Mouse (Mus musculus): ENCODE data around the gene Setd1a. TPM values are rescaled to one million over a fixed set of nuclear protein-coding genes. Genes with fewer than 3 reads are reported as not detected.

Gene Setd1a
- polyA plus RNA-seq, 1 experiment from 2014 or later = 10.5 TPM

GRCm38 (mm10) chr7:127799211-127799610 lies 22.7 kb downstream of the Setd1a start:
- Histone ChIP-seq H3K27ac (ENCODE audit: low read length) (no peak overlapping the region), H3K4me2 (replicated peaks; ENCODE audit: low read depth, low read length) (no peak overlapping the region), H3K9ac (replicated peaks; ENCODE audit: low read depth) (no peak overlapping the region), H3K4me1 (ENCODE audit: insufficient read depth, low read depth, low read length) (peaks cover 3% of the 10 kb centered on the region; the same call in 1 of the 2 replicates), H3K9me3 (ENCODE audit: low read length) (no peaks in the 10 kb centered on the region), H3K4me3 (ENCODE audit: low read depth, low read length) (no peak overlapping the region), H3K36me3 (ENCODE audit: insufficient read depth, low read length) (peaks cover 46% of the 10 kb centered on the region), H3K27me3 (replicated peaks; ENCODE audit: insufficient read depth, low read length) (no peaks in the 10 kb centered on the region)
- TF ChIP-seq EP300 (IDR thresholded peaks at IDR 0.05) = no peak
- no peak for TF ChIP-seq CTCF (IDR thresholded peaks at IDR 0.05)
- ATAC-seq (no peak), DNase-seq (ENCODE audit: low spot score) (no peak)
- 88% methylated on average over 13 of the region's 13 CpGs for WGBS

DNA sequence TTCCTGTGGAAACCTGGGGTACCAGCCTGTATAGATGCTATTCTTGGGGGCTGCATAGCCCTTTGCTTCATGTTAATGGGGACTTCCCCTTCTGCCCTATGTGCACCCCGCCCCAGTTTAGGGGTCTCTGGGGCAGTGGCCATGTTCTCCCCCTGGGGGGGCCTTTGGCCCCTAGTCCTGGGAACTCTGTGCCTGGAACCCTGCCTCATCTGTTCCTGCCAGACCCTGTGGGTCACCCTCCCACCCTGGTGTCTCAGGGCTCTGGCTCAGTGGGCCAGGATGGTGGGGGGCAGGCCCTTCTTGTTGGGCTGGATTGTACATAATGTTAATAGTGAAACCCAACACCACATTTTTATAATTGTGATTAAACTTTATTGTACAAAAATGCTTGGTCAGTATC lies 23.3 kb downstream of the Setd1a start:
- H3K36me3 ChIP-seq (ENCODE audit: insufficient read depth, low read length) = peaks cover 45% of the 10 kb centered on the region
- 100% methylated on average over 1 of the region's 1 CpGs for WGBS
- H3K4me2 ChIP-seq (replicated peaks; ENCODE audit: low read depth, low read length) = no peak overlapping the region
- H3K9me3 ChIP-seq (ENCODE audit: low read length) = no peaks in the 10 kb centered on the region
- H3K4me1 ChIP-seq (ENCODE audit: insufficient read depth, low read depth, low read length) = peaks cover 3% of the 10 kb centered on the region; the same call in 1 of the 2 replicates
- no peak overlapping the region for H3K9ac ChIP-seq (replicated peaks; ENCODE audit: low read depth)
- H3K27me3 ChIP-seq (replicated peaks; ENCODE audit: insufficient read depth, low read length) = no peaks in the 10 kb centered on the region
- no peak overlapping the region for H3K4me3 ChIP-seq (ENCODE audit: low read depth, low read length)
- DNase-seq (ENCODE audit: low spot score) = no peak
- H3K27ac ChIP-seq (ENCODE audit: low read length) = no peak overlapping the region
- TF ChIP-seq EP300 (IDR thresholded peaks at IDR 0.05) (no peak), CTCF (IDR thresholded peaks at IDR 0.05) (no peak)
- ATAC-seq = no peak

DNA sequence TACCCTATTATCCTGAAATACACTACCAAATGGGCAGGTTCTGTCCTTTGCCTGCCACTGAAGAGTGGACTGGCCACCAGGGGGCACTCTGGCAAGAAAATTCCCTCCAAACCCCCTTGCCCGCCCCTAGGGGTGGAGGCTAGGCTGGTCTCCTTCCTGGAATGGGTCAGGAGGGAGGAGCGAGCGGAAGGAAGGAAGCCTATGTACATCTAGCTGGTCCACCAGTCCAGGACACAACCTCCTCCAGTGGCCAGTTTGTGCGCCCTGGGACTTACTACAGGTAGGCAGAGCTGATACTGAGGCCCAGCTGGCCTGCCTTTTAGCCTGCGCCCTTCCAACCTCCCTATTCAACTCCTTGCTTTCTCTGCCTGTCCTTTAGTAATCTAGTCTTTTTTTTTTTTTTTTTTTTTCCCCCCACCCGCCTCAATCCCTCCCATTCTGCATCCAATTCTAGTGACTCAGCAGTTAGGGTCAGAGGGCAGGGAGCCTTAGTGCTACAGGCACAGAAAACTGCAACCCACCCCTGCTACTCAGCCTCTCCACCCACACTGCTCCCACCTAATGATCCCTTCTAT lies 24.1 kb downstream of the Setd1a start, which contains the start of gene Hsd3b7:
Gene Hsd3b7, plus strand, starts transcription at position 170 of the 575 bp plus-strand sequence.
- Histone ChIP-seq H3K4me2 (replicated peaks; ENCODE audit: low read depth, low read length) (peak within 1 kb of the TSS; percentile 54), H3K4me1 (ENCODE audit: insufficient read depth, low read depth, low read length) (peaks cover 3% of the 10 kb centered on the region; the same call in 1 of the 2 replicates), H3K4me3 (ENCODE audit: low read depth, low read length) (peak within 1 kb of the TSS; percentile 16; the same call in 1 of the 2 replicates), H3K9ac (replicated peaks; ENCODE audit: low read depth) (peak within 1 kb of the TSS; percentile 20; the same call in 1 of the 2 replicates), H3K9me3 (ENCODE audit: low read length) (no peaks in the 10 kb centered on the region), H3K36me3 (ENCODE audit: insufficient read depth, low read length) (peaks cover 37% of the 10 kb centered on the region), H3K27ac (ENCODE audit: low read length) (peak within 1 kb of the TSS; percentile 68), H3K27me3 (replicated peaks; ENCODE audit: insufficient read depth, low read length) (no peaks in the 10 kb centered on the region)
- peak; percentile 98 for ATAC-seq
- peak; percentile 97 for DNase-seq (ENCODE audit: low spot score)
- TF ChIP-seq CTCF (IDR thresholded peaks at IDR 0.05) (peak; percentile 98), EP300 (IDR thresholded peaks at IDR 0.05) (peak; percentile 82)
- WGBS = 17% methylated on average over 6 of the region's 6 CpGs

DNA sequence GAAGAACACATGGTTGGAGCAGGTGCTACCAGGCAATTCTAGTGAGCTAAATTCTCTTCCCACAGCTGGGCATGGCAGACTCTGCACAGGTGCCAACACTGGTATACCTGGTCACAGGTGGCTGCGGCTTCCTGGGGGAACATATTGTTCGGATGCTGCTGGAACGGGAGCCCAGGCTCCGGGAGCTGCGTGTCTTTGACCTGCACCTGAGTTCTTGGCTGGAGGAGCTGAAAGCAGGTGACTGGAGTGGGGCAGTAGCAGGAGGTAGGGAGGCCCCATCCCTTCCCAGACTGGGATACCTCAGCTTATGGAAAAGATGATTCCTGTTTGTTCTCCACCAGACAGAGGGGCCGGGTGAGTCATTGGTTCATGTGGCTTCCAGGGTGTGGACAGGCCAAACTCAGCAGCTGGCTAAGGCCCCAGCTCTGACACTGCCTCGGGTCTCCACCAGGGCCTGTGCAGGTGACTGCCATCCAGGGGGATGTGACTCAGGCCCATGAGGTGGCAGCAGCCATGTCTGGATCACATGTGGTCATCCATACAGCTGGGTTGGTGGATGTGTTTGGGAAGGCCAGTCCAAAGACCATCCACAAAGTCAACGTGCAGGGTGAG lies 24.6 kb downstream of the Setd1a start:
- peaks cover 31% of the 10 kb centered on the region for H3K36me3 ChIP-seq (ENCODE audit: insufficient read depth, low read length)
- no peaks in the 10 kb centered on the region for H3K27me3 ChIP-seq (replicated peaks; ENCODE audit: insufficient read depth, low read length)
- peak overlapping the region; percentile 16; the same call in 1 of the 2 replicates for H3K4me3 ChIP-seq (ENCODE audit: low read depth, low read length)
- 84% methylated on average over 8 of the region's 8 CpGs for WGBS
- peak overlapping the region; percentile 68 for H3K27ac ChIP-seq (ENCODE audit: low read length)
- peak overlapping the region; percentile 20; the same call in 1 of the 2 replicates for H3K9ac ChIP-seq (replicated peaks; ENCODE audit: low read depth)
- TF ChIP-seq EP300 (IDR thresholded peaks at IDR 0.05) (no peak), CTCF (IDR thresholded peaks at IDR 0.05) (no peak)
- no peak for DNase-seq (ENCODE audit: low spot score)
- H3K4me2 ChIP-seq (replicated peaks; ENCODE audit: low read depth, low read length) = peak overlapping the region; percentile 54
- H3K9me3 ChIP-seq (ENCODE audit: low read length) = no peaks in the 10 kb centered on the region
- peaks cover 3% of the 10 kb centered on the region; the same call in 1 of the 2 replicates for H3K4me1 ChIP-seq (ENCODE audit: insufficient read depth, low read depth, low read length)
- ATAC-seq = peak; percentile 14

DNA sequence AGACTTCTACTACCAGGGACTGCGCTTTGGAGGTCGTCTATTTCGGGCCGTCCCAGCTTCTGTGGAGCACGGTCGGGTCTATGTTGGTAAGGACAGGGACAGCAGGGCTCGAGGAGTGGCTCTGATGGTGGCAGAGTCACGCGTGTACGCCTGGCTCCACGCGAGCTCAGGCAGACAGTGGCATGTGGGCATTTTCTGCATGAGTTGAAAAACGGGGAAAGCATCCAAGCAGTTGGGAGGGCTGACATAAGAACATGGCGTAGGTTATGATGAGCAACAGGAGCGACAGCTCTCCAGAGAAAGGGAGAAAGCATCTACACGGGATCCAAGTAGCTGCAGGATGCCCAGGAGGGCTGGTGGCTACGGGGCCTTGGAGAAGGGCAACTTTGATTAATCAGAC lies 25.8 kb downstream of the Setd1a start:
- TF ChIP-seq EP300 (IDR thresholded peaks at IDR 0.05) = no peak
- TF ChIP-seq CTCF (IDR thresholded peaks at IDR 0.05) = no peak
- DNase-seq (ENCODE audit: low spot score) = no peak
- H3K27me3 ChIP-seq (replicated peaks; ENCODE audit: insufficient read depth, low read length) = no peaks in the 10 kb centered on the region
- ATAC-seq = no peak
- H3K27ac ChIP-seq (ENCODE audit: low read length) = no peak overlapping the region
- H3K4me1 ChIP-seq (ENCODE audit: insufficient read depth, low read depth, low read length) = peaks cover 3% of the 10 kb centered on the region; the same call in 1 of the 2 replicates
- H3K4me3 ChIP-seq (ENCODE audit: low read depth, low read length) = no peak overlapping the region
- H3K9me3 ChIP-seq (ENCODE audit: low read length) = no peaks in the 10 kb centered on the region
- WGBS = 90% methylated on average over 17 of the region's 17 CpGs
- no peak overlapping the region for H3K9ac ChIP-seq (replicated peaks; ENCODE audit: low read depth)
- peaks cover 19% of the 10 kb centered on the region for H3K36me3 ChIP-seq (ENCODE audit: insufficient read depth, low read length)
- no peak overlapping the region for H3K4me2 ChIP-seq (replicated peaks; ENCODE audit: low read depth, low read length)

DNA sequence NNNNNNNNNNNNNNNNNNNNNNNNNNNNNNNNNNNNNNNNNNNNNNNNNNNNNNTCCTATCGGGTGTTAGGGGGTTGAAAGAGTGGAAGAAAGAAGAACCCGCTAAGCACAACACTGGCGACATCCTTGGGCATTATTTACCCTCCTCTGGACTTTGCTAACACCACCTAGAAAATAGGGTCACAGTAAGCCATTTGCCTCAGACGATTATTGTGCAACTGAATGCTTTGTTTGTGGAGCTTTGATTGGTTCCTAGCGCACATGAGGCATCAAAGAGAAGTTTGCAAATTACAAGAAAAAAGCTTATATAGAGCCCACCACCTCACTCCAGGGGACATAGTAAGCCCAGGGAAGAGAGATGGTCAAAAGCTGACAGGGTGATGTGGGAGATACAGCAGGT lies 32.4 kb downstream of the Setd1a start:
- DNase-seq (ENCODE audit: low spot score) (no peak), ATAC-seq (no peak)
- Histone ChIP-seq H3K9ac (replicated peaks; ENCODE audit: low read depth) (no peak overlapping the region), H3K9me3 (ENCODE audit: low read length) (no peaks in the 10 kb centered on the region), H3K27ac (ENCODE audit: low read length) (no peak overlapping the region), H3K4me3 (ENCODE audit: low read depth, low read length) (no peak overlapping the region), H3K27me3 (replicated peaks; ENCODE audit: insufficient read depth, low read length) (no peaks in the 10 kb centered on the region), H3K4me2 (replicated peaks; ENCODE audit: low read depth, low read length) (no peak overlapping the region), H3K36me3 (ENCODE audit: insufficient read depth, low read length) (no peaks in the 10 kb centered on the region), H3K4me1 (ENCODE audit: insufficient read depth, low read depth, low read length) (no peaks in the 10 kb centered on the region)
- no peak for TF ChIP-seq EP300 (IDR thresholded peaks at IDR 0.05)
- no peak for TF ChIP-seq CTCF (IDR thresholded peaks at IDR 0.05)
- 61% methylated on average over 5 of the region's 5 CpGs for WGBS

Measured in lung, postnatal 0 days (tissue).